Mouse (Mus musculus) midbrain, embryonic 13.5 days (tissue): ENCODE measurements at regions not wholly inside any gene's neighbourhood (a gene's known extent, or its start where the extent isn't known, plus 50 kb on each side); places are given as distances from the start of the nearest gene placed in this dataset.

Experiments used
- ATAC-seq: fragments of 200-750 bp; cut with Nextera tagmentation; 2 replicates; pipeline ENCODE4 v1.8.0; 2017; ENCODE audit warnings: mild to moderate bottlenecking, moderate TSS enrichment, moderate library complexity
- H3K27ac ChIP-seq: fragments of 300-500 bp; sonication (generic); 2 replicates; pipeline ENCODE4 v1.5.1; 2015; ENCODE audit warnings: inconsistent platforms, mild to moderate bottlenecking, moderate library complexity
- H3K27me3 ChIP-seq: fragments of 300-500 bp; sonication (generic); 2 replicates; pipeline ENCODE4 v1.6.1; 2015; ENCODE audit warnings: mild to moderate bottlenecking, inconsistent platforms
- H3K36me3 ChIP-seq: fragments of 300-500 bp; sonication (generic); 2 replicates; pipeline ENCODE4 v1.6.1; 2015; ENCODE audit warnings: mild to moderate bottlenecking, inconsistent platforms
- H3K4me1 ChIP-seq: fragments of 300-500 bp; sonication (generic); replicated peaks from 2 replicates; pipeline ENCODE4 v1.6.1; 2015; ENCODE audit warnings: inconsistent platforms
- H3K4me2 ChIP-seq: fragments of 300-500 bp; sonication (generic); replicated peaks from 2 replicates; pipeline ENCODE4 v1.6.1; 2015; ENCODE audit warnings: moderate library complexity, mild to moderate bottlenecking, inconsistent platforms
- H3K4me3 ChIP-seq: fragments of 300-500 bp; sonication (generic); replicated peaks from 2 replicates; pipeline ENCODE4 v1.5.1; 2015; ENCODE audit warnings: mild to moderate bottlenecking, inconsistent platforms
- H3K9ac ChIP-seq: fragments of 300-500 bp; sonication (generic); replicated peaks from 2 replicates; pipeline ENCODE4 v1.6.1; 2015; ENCODE audit warnings: mild to moderate bottlenecking, inconsistent platforms
- H3K9me3 ChIP-seq: fragments of 300-500 bp; sonication (generic); 2 replicates; pipeline ENCODE4 v1.6.1; 2016; ENCODE audit warnings: mild to moderate bottlenecking, inconsistent platforms
- WGBS: fragments of 180-500 bp; shearing (Covaris S2); methylation state at CpG from one replicate; pipeline ENCODE4 v1.1.7; 2015; 5-methylcytosine and 5-hydroxymethylcytosine counted together

GRCm38 (mm10) chr5:75800040-75800989 lies 177.9 kb downstream of the Kdr start:
- Histone ChIP-seq H3K4me2 (no peak overlapping the region), H3K27me3 (no peaks in the 10 kb centered on the region), H3K36me3 (no peaks in the 10 kb centered on the region), H3K4me1 (peaks cover 10% of the 10 kb centered on the region; the same call in 1 of the 2 replicates), H3K9ac (no peak overlapping the region), H3K4me3 (no peak overlapping the region), H3K9me3 (peaks cover 4% of the 10 kb centered on the region; the same call in 1 of the 2 replicates), H3K27ac (no peak overlapping the region)
- WGBS, result 42% methylated on average over 18 of the region's 18 CpGs
- no peak for ATAC-seq

GRCm38 (mm10) chr5:75799627-75800026 lies 178.6 kb downstream of the Kdr start:
- no peak overlapping the region for H3K4me2 ChIP-seq
- no peak overlapping the region for H3K4me3 ChIP-seq
- no peak overlapping the region for H3K9ac ChIP-seq
- no peak overlapping the region for H3K27ac ChIP-seq
- no peak for ATAC-seq
- no peaks in the 10 kb centered on the region for H3K27me3 ChIP-seq
- peaks cover 10% of the 10 kb centered on the region; the same call in 1 of the 2 replicates for H3K4me1 ChIP-seq
- no peaks in the 10 kb centered on the region for H3K9me3 ChIP-seq
- 77% methylated on average over 4 of the region's 4 CpGs for WGBS
- no peaks in the 10 kb centered on the region for H3K36me3 ChIP-seq

GRCm38 (mm10) chr5:75793184-75793583 lies 185.1 kb downstream of the Kdr start:
- Histone ChIP-seq H3K4me3 (no peak overlapping the region), H3K27me3 (no peaks in the 10 kb centered on the region), H3K9me3 (no peaks in the 10 kb centered on the region), H3K36me3 (no peaks in the 10 kb centered on the region), H3K27ac (no peak overlapping the region), H3K4me1 (0 out of 2 replicates have a peak, but pooled peaks cover 4% of the 10 kb centered on the region), H3K9ac (no peak overlapping the region), H3K4me2 (no peak overlapping the region)
- no peak for ATAC-seq

- H3K4me3 ChIP-seq, result no peak overlapping the region
- 0 out of 2 replicates have a peak, but pooled peaks cover 7% of the 10 kb centered on the region for H3K4me1 ChIP-seq
- no peak overlapping the region for H3K9ac ChIP-seq
- no peak for ATAC-seq
- H3K9me3 ChIP-seq, result no peaks in the 10 kb centered on the region
- WGBS, result 89% methylated on average over 8 of the region's 8 CpGs
- no peak overlapping the region for H3K27ac ChIP-seq
- no peaks in the 10 kb centered on the region for H3K27me3 ChIP-seq
- no peak overlapping the region for H3K4me2 ChIP-seq
- H3K36me3 ChIP-seq, result no peaks in the 10 kb centered on the region
Observed at GRCm38 (mm10) chr5:75791738-75792137, 186.5 kb downstream of the Kdr start.

- Histone ChIP-seq H3K36me3 (no peaks in the 10 kb centered on the region), H3K4me1 (0 out of 2 replicates have a peak, but pooled peaks cover 7% of the 10 kb centered on the region), H3K9ac (no peak overlapping the region), H3K27me3 (no peaks in the 10 kb centered on the region), H3K27ac (no peak overlapping the region), H3K4me2 (no peak overlapping the region), H3K9me3 (no peaks in the 10 kb centered on the region), H3K4me3 (no peak overlapping the region)
- no peak for ATAC-seq
- 39% methylated on average over 3 of the region's 3 CpGs for WGBS
Observed at GRCm38 (mm10) chr5:75788087-75788486, 190.2 kb downstream of the Kdr start.

- H3K27ac ChIP-seq, result no peak overlapping the region
- 92% methylated on average over 3 of the region's 3 CpGs for WGBS
Observed at GRCm38 (mm10) chr5:75786196-75786595, 192.1 kb downstream of the Kdr start.

DNA sequence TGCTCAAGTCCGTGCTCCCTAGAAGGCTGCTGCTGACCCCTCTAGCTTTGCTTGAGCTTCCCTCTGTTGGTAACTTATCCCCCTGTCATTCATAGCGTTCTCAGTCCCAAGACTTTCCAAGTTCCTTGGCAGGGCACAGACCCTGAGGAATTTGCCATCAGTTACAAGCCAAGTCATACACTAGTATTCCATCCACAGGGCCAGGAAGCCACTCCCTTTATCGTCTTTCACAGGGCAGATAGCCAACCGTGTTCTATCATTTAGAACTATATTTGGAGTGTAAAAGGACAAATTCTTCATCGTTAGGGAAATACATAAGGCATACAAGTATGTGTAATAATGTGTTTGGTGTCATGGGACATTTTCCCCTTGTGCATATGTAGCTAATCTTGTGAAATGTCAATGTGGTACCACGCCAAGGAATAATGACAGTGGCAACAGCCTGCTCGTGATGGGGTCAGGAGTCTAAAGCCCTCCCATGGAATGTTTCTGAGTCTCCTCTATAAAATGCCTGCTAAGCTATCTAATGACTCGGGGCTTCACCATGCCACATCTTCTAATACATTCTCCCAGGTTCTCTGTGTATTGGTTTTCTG lies 193.2 kb downstream of the Kdr start:
- no peaks in the 10 kb centered on the region for H3K36me3 ChIP-seq
- 88% methylated on average over 8 of the region's 8 CpGs for WGBS
- H3K4me1 ChIP-seq, result 0 out of 2 replicates have a peak, but pooled peaks cover 7% of the 10 kb centered on the region
- H3K4me2 ChIP-seq, result no peak overlapping the region
- no peak for ATAC-seq
- no peak overlapping the region for H3K9ac ChIP-seq
- no peaks in the 10 kb centered on the region for H3K9me3 ChIP-seq
- no peak overlapping the region for H3K27ac ChIP-seq
- H3K27me3 ChIP-seq, result no peaks in the 10 kb centered on the region
- H3K4me3 ChIP-seq, result no peak overlapping the region

More at GRCm38 (mm10) chr5:75786196-75786595, 192.1 kb downstream of the Kdr start:
- Histone ChIP-seq H3K9ac (no peak overlapping the region), H3K4me3 (no peak overlapping the region), H3K36me3 (no peaks in the 10 kb centered on the region), H3K27me3 (no peaks in the 10 kb centered on the region), H3K4me1 (0 out of 2 replicates have a peak, but pooled peaks cover 7% of the 10 kb centered on the region), H3K4me2 (no peak overlapping the region), H3K9me3 (no peaks in the 10 kb centered on the region)
- no peak for ATAC-seq

DNA sequence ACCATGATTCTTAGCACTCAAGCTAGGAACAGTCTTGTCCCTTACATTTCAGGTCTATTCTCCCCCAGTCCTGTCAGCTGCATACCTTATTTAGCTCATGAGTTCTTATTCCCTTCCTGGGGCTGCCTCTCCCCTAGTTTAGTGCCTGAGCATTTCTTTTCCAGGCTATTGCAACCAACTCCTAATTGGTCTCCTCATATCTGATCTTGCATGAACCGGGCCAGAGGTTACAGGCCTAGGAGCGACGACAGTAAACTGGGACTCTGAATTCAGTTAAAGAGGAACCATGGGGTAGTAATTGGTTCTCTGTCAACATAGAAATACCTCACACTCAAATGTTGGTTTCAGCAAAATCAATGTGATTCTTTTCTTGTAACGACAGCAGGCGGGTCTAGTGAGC lies 195.9 kb downstream of the Kit start:
- Histone ChIP-seq H3K9me3 (no peaks in the 10 kb centered on the region), H3K4me3 (no peak overlapping the region), H3K27me3 (no peaks in the 10 kb centered on the region), H3K4me2 (no peak overlapping the region), H3K36me3 (no peaks in the 10 kb centered on the region), H3K9ac (no peak overlapping the region), H3K4me1 (no peaks in the 10 kb centered on the region), H3K27ac (no peak overlapping the region)
- no peak for ATAC-seq
- 87% methylated on average over 5 of the region's 5 CpGs for WGBS

- WGBS, result 93% methylated on average over 1 of the region's 1 CpGs
- Histone ChIP-seq H3K4me2 (no peak overlapping the region), H3K9me3 (no peaks in the 10 kb centered on the region), H3K4me1 (peaks cover 7% of the 10 kb centered on the region; the same call in 1 of the 2 replicates), H3K36me3 (no peaks in the 10 kb centered on the region), H3K27ac (no peak overlapping the region), H3K4me3 (no peak overlapping the region), H3K27me3 (no peaks in the 10 kb centered on the region), H3K9ac (no peak overlapping the region)
- no peak for ATAC-seq
Observed at GRCm38 (mm10) chr5:75767213-75767612, 192.5 kb downstream of the Kit start.

DNA sequence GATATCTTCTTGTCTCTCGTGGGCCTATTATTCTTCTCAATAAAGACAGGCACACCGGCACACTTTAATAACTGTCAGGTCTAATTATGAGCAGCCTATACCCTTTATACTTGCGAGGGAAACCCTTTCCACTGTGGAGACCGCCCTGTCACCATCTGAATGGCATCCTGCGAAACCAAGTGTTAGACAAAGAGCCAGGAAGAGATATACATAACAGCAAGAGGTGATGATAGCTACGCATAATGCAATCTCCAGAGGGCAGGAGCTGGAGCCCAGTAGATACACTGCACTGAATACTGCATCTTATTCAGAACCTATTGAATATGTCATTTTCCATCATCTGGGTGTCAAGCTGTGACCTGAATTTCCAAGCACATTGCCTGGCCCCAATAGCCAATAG lies 187.7 kb downstream of the Kit start:
- ATAC-seq, result no peak

GRCm38 (mm10) chr5:75761459-75762310 lies 187.0 kb downstream of the Kit start:
- Histone ChIP-seq H3K4me2 (no peak overlapping the region), H3K36me3 (no peaks in the 10 kb centered on the region), H3K9me3 (no peaks in the 10 kb centered on the region), H3K9ac (no peak overlapping the region), H3K4me3 (no peak overlapping the region), H3K27ac (no peak overlapping the region), H3K27me3 (no peaks in the 10 kb centered on the region), H3K4me1 (peaks cover 9% of the 10 kb centered on the region; the same call in 1 of the 2 replicates)
- WGBS, result 87% methylated on average over 11 of the region's 11 CpGs
- ATAC-seq, result no peak

More for the DNA sequence above, 187.7 kb downstream of the Kit start:
- H3K36me3 ChIP-seq, result no peaks in the 10 kb centered on the region
- no peaks in the 10 kb centered on the region for H3K9me3 ChIP-seq
- no peak overlapping the region for H3K9ac ChIP-seq
- no peak overlapping the region for H3K27ac ChIP-seq
- 58% methylated on average over 6 of the region's 6 CpGs for WGBS
- H3K27me3 ChIP-seq, result no peaks in the 10 kb centered on the region
- no peak overlapping the region for H3K4me2 ChIP-seq
- peaks cover 9% of the 10 kb centered on the region; the same call in 1 of the 2 replicates for H3K4me1 ChIP-seq
- H3K4me3 ChIP-seq, result no peak overlapping the region
